Mouse (Mus musculus) left cerebral cortex, postnatal 36 days (tissue): ENCODE results near the gene Oxct1. TPM values are rescaled to one million over a fixed set of nuclear protein-coding genes. Genes with fewer than 3 reads are reported as not detected.

Experiments
- total RNA-seq, 2 experiments: library from RNA; stranded (reverse); gene quantifications; 2 replicates each; pipeline ENCODE4 v1.2.3; 2021

Gene Oxct1
- total RNA-seq, 2 experiments from 2014 or later: 327 to 348 TPM

Other genes starting within 250 kb of the Oxct1 start
- gene Fbxo4, start 46.8 kb upstream of the Oxct1 start, total RNA-seq: 1 to 10 TPM; 6.9 to 7.5 TPM
- gene AW549877, start 30.6 kb upstream of the Oxct1 start, total RNA-seq: 10 to 100 TPM; 43.8 to 46.8 TPM